Mouse (Mus musculus) brain, embryonic 14.5 days (tissue): ENCODE measurements at regions not wholly inside any gene's neighbourhood (a gene's known extent, or its start where the extent isn't known, plus 50 kb on each side); places are given as distances from the start of the nearest gene placed in this dataset.

Experiments used
- CTCF ChIP-seq: fragments of 200-500 bp; IDR thresholded peaks from 2 replicates; pipeline ENCODE4 v1.5.1; 2012; ENCODE audit warnings: inconsistent platforms, mild to moderate bottlenecking, moderate library complexity, borderline replicate concordance; ENCODE audit not compliant: insufficient read depth, insufficient read length; ENCODE audit errors: extremely low read depth
- POLR2A ChIP-seq: fragments of 200-500 bp; IDR thresholded peaks from 2 replicates; pipeline ENCODE4 v1.6.1; 2012; ENCODE audit warnings: mild to moderate bottlenecking, inconsistent platforms, borderline replicate concordance; ENCODE audit not compliant: poor library complexity, insufficient read depth, insufficient read length, severe bottlenecking; ENCODE audit errors: extremely low read depth

GRCm38 (mm10) chr14:16948736-16949135 is 129.8 kb upstream of the Rarb start:
- no peak for TF ChIP-seq CTCF
- TF ChIP-seq POLR2A: no peak
